Mouse (Mus musculus): ENCODE results near the gene Ptafr.

GRCm38 (mm10) chr4:132624034-132624657 lies 60.3 kb downstream of the Ptafr start:
- TF ChIP-seq MAX (IDR thresholded peaks at IDR 0.05; ENCODE audit: low read length) (no peak), UBTF (IDR thresholded peaks at IDR 0.05; ENCODE audit: low read depth, low read length) (no peak), MXI1 (IDR thresholded peaks at IDR 0.05; ENCODE audit: low read depth, low read length) (no peak), USF1 (IDR thresholded peaks at IDR 0.05; ENCODE audit: low read depth, low read length) (no peak), RAD21 (IDR thresholded peaks at IDR 0.05; ENCODE audit: low read depth, low read length) (no peak), POLR2A (IDR thresholded peaks at IDR 0.05; ENCODE audit: low read depth, low read length) (no peak), CHD1 (IDR thresholded peaks at IDR 0.05; ENCODE audit: low read depth, low read length) (no peak), MAFK (IDR thresholded peaks at IDR 0.05; ENCODE audit: insufficient replicate concordance, low read length) (peak; percentile 42; the same call in 1 of the 2 replicates), EP300 (IDR thresholded peaks at IDR 0.05; ENCODE audit: low read length) (no peak), TCF12 (IDR thresholded peaks at IDR 0.05; ENCODE audit: low read depth, low read length) (no peak), KAT2A (IDR thresholded peaks at IDR 0.05; ENCODE audit: insufficient replicate concordance, low read length) (no peak)

All from CH12.LX (cell line).